ENCODE assay signal across 8 mouse cellular contexts in genomic region chrX:120290011-120290899, GRCm38 (mm10). TPM values are rescaled to one million over a fixed set of nuclear protein-coding genes. Genes with fewer than 3 reads are reported as not detected.
A peak's percentile ranks its signal among the peaks of the same experiment; 100 is the strongest.
DNase-seq lines count a peak whose midpoint lies in the region; ATAC-seq and TF ChIP-seq lines count a peak whose summit lies in the region.

Gene Pcdh11x (plus strand): TSS chrX:120290259.

- no peak for TF ChIP-seq CTCF in heart, postnatal 0 days (IDR thresholded peaks at IDR 0.05; ENCODE audit: low read depth)
- TF ChIP-seq CTCF in thymus, adult 2 months (IDR thresholded peaks at IDR 0.05; ENCODE audit: borderline replicate concordance, control insufficient read depth, extremely low read depth, insufficient read depth, low read length, poor library complexity) = no peak

- no peaks in the 10 kb centered on the region for H3K9me3 ChIP-seq in heart, postnatal 0 days (replicated peaks; ENCODE audit: control insufficient read depth, low read length)
- no peaks in the 10 kb centered on the region for H3K9me3 ChIP-seq in stomach, embryonic 14.5 days (ENCODE audit: control insufficient read depth, low read depth, low read length)

- peak within 1 kb of the TSS; percentile 63 for H3K4me3 ChIP-seq in heart, postnatal 0 days (ENCODE audit: low read depth, low read length)
- peak within 1 kb of the TSS; percentile 39 for H3K4me3 ChIP-seq in stomach, embryonic 14.5 days (ENCODE audit: low read depth, low read length)
- no peak within 1 kb of the TSS for H3K4me3 ChIP-seq in thymus, adult 2 months (ENCODE audit: control insufficient read depth, insufficient read depth, low read length)

- ATAC-seq in heart, postnatal 0 days (ENCODE audit: insufficient read depth, low read depth) = peak; percentile 81
- peak; percentile 77; the same call in 1 of the 2 replicates for ATAC-seq in stomach, embryonic 14.5 days (ENCODE audit: insufficient number of reproducible peaks, insufficient read depth, low FRiP score, low read depth)

- no peak for TF ChIP-seq EP300 in heart, postnatal 0 days (IDR thresholded peaks at IDR 0.05; ENCODE audit: low read depth)

- 10% methylated on average over 35 of the region's 40 CpGs for WGBS in heart, postnatal 0 days
- 14% methylated on average over 34 of the region's 40 CpGs for WGBS in stomach, embryonic 14.5 days
- 5% methylated on average over 34 of the region's 40 CpGs for WGBS in thymus, adult 2 months

- H3K9ac ChIP-seq in heart, postnatal 0 days (replicated peaks; ENCODE audit: low read depth, low read length) = no peak within 1 kb of the TSS; the same call in 1 of the 2 replicates
- no peak within 1 kb of the TSS; the same call in 1 of the 2 replicates for H3K9ac ChIP-seq in stomach, embryonic 14.5 days (replicated peaks; ENCODE audit: low read depth, low read length)

- TF ChIP-seq POLR2A in thymus, adult 2 months (IDR thresholded peaks at IDR 0.05; ENCODE audit: control insufficient read depth, extremely low read depth, insufficient read depth, low read length, poor library complexity) = no peak

- peak within 1 kb of the TSS; percentile 75 for H3K4me2 ChIP-seq in heart, postnatal 0 days (ENCODE audit: low read depth, low read length)
- peak within 1 kb of the TSS; percentile 56 for H3K4me2 ChIP-seq in stomach, embryonic 14.5 days (replicated peaks; ENCODE audit: low read depth, low read length)

- H3K27ac ChIP-seq in heart, postnatal 0 days (ENCODE audit: low read depth) = no peak within 1 kb of the TSS
- H3K27ac ChIP-seq in stomach, embryonic 14.5 days (ENCODE audit: low read length) = no peak within 1 kb of the TSS
- no peak within 1 kb of the TSS for H3K27ac ChIP-seq in thymus, adult 2 months (ENCODE audit: control insufficient read depth, insufficient read depth, low read length)

- DNase-seq in left cerebral cortex, adult 18-20 months (ENCODE audit: low spot score in 2 of 2) = peak; percentile 50 to 59
- no peak for DNase-seq in left cerebral cortex, adult 11 months (ENCODE audit: low spot score)
- peak; percentile 61 for DNase-seq in embryo, embryonic 10 days (ENCODE audit: low spot score)
- DNase-seq in heart, postnatal 0 days (ENCODE audit: low spot score) = peak; percentile 39
- peak; percentile 31 for DNase-seq in layer of hippocampus, adult 9-11 months
- peak; percentile 3 for DNase-seq in lung, postnatal 36 days
- DNase-seq in thymus, adult 2 months = no peak

- no peaks in the 10 kb centered on the region for H3K36me3 ChIP-seq in heart, postnatal 0 days (replicated peaks; ENCODE audit: control insufficient read depth, insufficient read depth, low read length)
- H3K36me3 ChIP-seq in stomach, embryonic 14.5 days (ENCODE audit: control insufficient read depth, insufficient read depth, low read length) = no peaks in the 10 kb centered on the region
- H3K36me3 ChIP-seq in thymus, adult 2 months (ENCODE audit: control insufficient read depth, insufficient read depth, low read length) = no peaks in the 10 kb centered on the region

- no peaks in the 10 kb centered on the region for H3K4me1 ChIP-seq in heart, postnatal 0 days (ENCODE audit: control insufficient read depth, insufficient read depth)
- H3K4me1 ChIP-seq in stomach, embryonic 14.5 days (ENCODE audit: control insufficient read depth, insufficient read depth, low read length) = no peaks in the 10 kb centered on the region
- H3K4me1 ChIP-seq in thymus, adult 2 months (replicated peaks; ENCODE audit: control insufficient read depth, insufficient read depth, low read length) = no peaks in the 10 kb centered on the region

- 0 out of 2 replicates have a peak, but pooled peaks cover 3% of the 10 kb centered on the region for H3K27me3 ChIP-seq in heart, postnatal 0 days (ENCODE audit: control insufficient read depth, insufficient read depth, low read length)
- H3K27me3 ChIP-seq in stomach, embryonic 14.5 days (ENCODE audit: control insufficient read depth, insufficient read depth, low read length) = no peaks in the 10 kb centered on the region
- no peaks in the 10 kb centered on the region for H3K27me3 ChIP-seq in thymus, adult 2 months (ENCODE audit: control insufficient read depth, insufficient read depth, low read length)

RNA-seq across cellular contexts. Expression of gene Pcdh11x, which starts in this region (rescaled TPM):
- total RNA-seq in left cerebral cortex, adult 18-20 months (2021) = 10 to 100 TPM; 17.0 to 17.4 TPM
- 2.8 and 3.7 TPM in 2 replicates for total RNA-seq in heart, postnatal 0 days (2014; rRNA removed; ENCODE audit: low replicate concordance)
- 0.92 and 0.96 TPM in 2 replicates for polyA plus RNA-seq in heart, postnatal 0 days (2015; fragmentation: Nextera tagmentation; extraction: Ambion mirVana)
- polyA plus RNA-seq in stomach, embryonic 14.5 days (2014; fragmentation: Nextera tagmentation; extraction: Ambion mirVana) = 14.1 and 16.2 TPM in 2 replicates
- polyA plus RNA-seq in thymus, adult 2 months (2012; rRNA removed) = not detected in 2 replicates

Comparison
In these comparisons a context has a peak if more than half of its experiments do, and no peak if none do; other contexts are left out.
1. DNase-seq: peak in left cerebral cortex, adult 18-20 months (2 of 2), embryo, embryonic 10 days (single experiment), heart, postnatal 0 days (single experiment), layer of hippocampus, adult 9-11 months (single experiment) and lung, postnatal 36 days (single experiment); none in left cerebral cortex, adult 11 months (single experiment) and thymus, adult 2 months (single experiment).